Mouse (Mus musculus) liver, embryonic 11.5 days (tissue): ENCODE data around the gene Ankrd54. TPM values are rescaled to one million over a fixed set of nuclear protein-coding genes. Genes with fewer than 3 reads are reported as not detected.

Experiments used
- ATAC-seq: fragments of 200-750 bp; cut with Nextera tagmentation; replicated peaks from 2 replicates; pipeline ENCODE4 v1.8.0; 2017; ENCODE audit warnings: moderate number of reproducible peaks, mild to moderate bottlenecking, moderate TSS enrichment, moderate library complexity; ENCODE audit not compliant: low FRiP score
- DNase-seq: peaks from one replicate; pipeline ENCODE4 v3.0.0-alpha.2; 2017; ENCODE audit warnings: low spot score
- H3K27ac ChIP-seq: fragments of 300-500 bp; sonication (generic); 2 replicates; pipeline ENCODE4 v1.5.1; 2014; ENCODE audit warnings: mild to moderate bottlenecking, low read depth, low read length, control low read depth
- H3K27me3 ChIP-seq: fragments of 300-500 bp; sonication (generic); replicated peaks from 2 replicates; pipeline ENCODE4 v1.6.1; 2014; ENCODE audit warnings: low read length, mixed read lengths; ENCODE audit not compliant: control insufficient read depth, insufficient read depth
- H3K36me3 ChIP-seq: fragments of 300-500 bp; sonication (generic); 2 replicates; pipeline ENCODE4 v1.6.1; 2014; ENCODE audit warnings: mild to moderate bottlenecking, low read length, moderate library complexity, mixed read lengths; ENCODE audit not compliant: control insufficient read depth, insufficient read depth
- H3K4me1 ChIP-seq: fragments of 300-500 bp; sonication (generic); replicated peaks from 2 replicates; pipeline ENCODE4 v1.6.1; 2014; ENCODE audit warnings: low read length, mixed read lengths; ENCODE audit not compliant: control insufficient read depth, insufficient read depth
- H3K4me2 ChIP-seq: fragments of 300-500 bp; sonication (generic); 2 replicates; pipeline ENCODE4 v1.6.1; 2014; ENCODE audit warnings: mild to moderate bottlenecking, control low read depth, moderate library complexity
- H3K4me3 ChIP-seq: fragments of 300-500 bp; sonication (generic); 2 replicates; pipeline ENCODE4 v1.5.1; 2014; ENCODE audit warnings: low read depth, low read length, control low read depth
- H3K9ac ChIP-seq: fragments of 300-500 bp; sonication (generic); 2 replicates; pipeline ENCODE4 v1.6.1; 2014; ENCODE audit warnings: low read depth, low read length, control low read depth
- H3K9me3 ChIP-seq: fragments of 300-500 bp; sonication (generic); 2 replicates; pipeline ENCODE4 v1.6.1; 2016; ENCODE audit warnings: low read length, inconsistent platforms, mixed read lengths; ENCODE audit not compliant: control insufficient read depth
- WGBS: fragments of 180-500 bp; shearing (Covaris S2); extraction: QIAGEN DNeasy Blood & Tissue Kit; methylation state at CpG from one replicate; pipeline ENCODE4 v1.1.7; 2014; 5-methylcytosine and 5-hydroxymethylcytosine counted together
- polyA plus RNA-seq: library from polyadenylated mRNA; unstranded; fragments of >200 nt; fragmentation: Nextera tagmentation; extraction: Ambion mirVana; gene quantifications from 2 replicates; pipeline ENCODE4 v1.2.1, GENCODE M21; 2014

The Ankrd54 gene
- polyA plus RNA-seq, 1 experiment from 2014 or later: 57.2 TPM

GRCm38 (mm10) chr15:79095483-79095882 lies 32.8 kb upstream of the Ankrd54 start:
- H3K36me3 ChIP-seq: peaks cover 35% of the 10 kb centered on the region
- no peaks in the 10 kb centered on the region for H3K27me3 ChIP-seq
- H3K4me1 ChIP-seq: peaks cover 28% of the 10 kb centered on the region
- no peaks in the 10 kb centered on the region for H3K9me3 ChIP-seq
- H3K4me3 ChIP-seq: no peak overlapping the region
- no peak for DNase-seq
- no peak overlapping the region for H3K4me2 ChIP-seq
- WGBS: 91% methylated on average over 5 of the region's 5 CpGs
- H3K27ac ChIP-seq: no peak overlapping the region
- no peak overlapping the region for H3K9ac ChIP-seq
- no peak for ATAC-seq

GRCm38 (mm10) chr15:79093083-79093839 lies 30.6 kb upstream of the Ankrd54 start:
- Histone ChIP-seq H3K9me3 (no peaks in the 10 kb centered on the region), H3K27me3 (no peaks in the 10 kb centered on the region), H3K27ac (no peak overlapping the region), H3K36me3 (peaks cover 51% of the 10 kb centered on the region), H3K4me2 (no peak overlapping the region), H3K9ac (no peak overlapping the region), H3K4me1 (peaks cover 17% of the 10 kb centered on the region), H3K4me3 (no peak overlapping the region)
- ATAC-seq (no peak), DNase-seq (no peak)
- 75% methylated on average over 7 of the region's 7 CpGs for WGBS

- WGBS: 93% methylated on average over 6 of the region's 6 CpGs
- Histone ChIP-seq H3K36me3 (peaks cover 57% of the 10 kb centered on the region), H3K4me1 (peaks cover 8% of the 10 kb centered on the region), H3K4me3 (no peak overlapping the region), H3K9ac (no peak overlapping the region), H3K27me3 (no peaks in the 10 kb centered on the region), H3K9me3 (no peaks in the 10 kb centered on the region), H3K4me2 (no peak overlapping the region), H3K27ac (no peak overlapping the region)
- ATAC-seq (no peak), DNase-seq (no peak)
Observed at GRCm38 (mm10) chr15:79092284-79092683, 29.6 kb upstream of the Ankrd54 start.

GRCm38 (mm10) chr15:79079567-79079966 lies 16.9 kb upstream of the Ankrd54 start:
- H3K4me1 ChIP-seq: peaks cover 16% of the 10 kb centered on the region
- WGBS: 91% methylated on average over 7 of the region's 7 CpGs
- no peak overlapping the region for H3K4me3 ChIP-seq
- no peak overlapping the region for H3K9ac ChIP-seq
- no peak for ATAC-seq
- DNase-seq: no peak
- peaks cover 70% of the 10 kb centered on the region for H3K36me3 ChIP-seq
- H3K4me2 ChIP-seq: no peak overlapping the region
- no peaks in the 10 kb centered on the region for H3K27me3 ChIP-seq
- H3K27ac ChIP-seq: no peak overlapping the region
- no peaks in the 10 kb centered on the region for H3K9me3 ChIP-seq

GRCm38 (mm10) chr15:79075658-79076365 lies 13.1 kb upstream of the Ankrd54 start:
- Histone ChIP-seq H3K27ac (peak overlapping the region; percentile 64), H3K36me3 (peaks cover 36% of the 10 kb centered on the region), H3K9me3 (no peaks in the 10 kb centered on the region), H3K4me2 (peak overlapping the region; percentile 94), H3K9ac (peak overlapping the region; percentile 87), H3K4me1 (peaks cover 18% of the 10 kb centered on the region), H3K27me3 (no peaks in the 10 kb centered on the region), H3K4me3 (peak overlapping the region; percentile 96)
- no peak for ATAC-seq
- 26% methylated on average over 15 of the region's 15 CpGs for WGBS
- DNase-seq: no peak

- no peaks in the 10 kb centered on the region for H3K9me3 ChIP-seq
- ATAC-seq: peak; percentile 87
- peak; percentile 90 for DNase-seq
- peaks cover 18% of the 10 kb centered on the region for H3K4me1 ChIP-seq
- peak within 1 kb of the TSS; percentile 64 for H3K27ac ChIP-seq
- under 1% methylated on average over 49 of the region's 49 CpGs for WGBS
- H3K36me3 ChIP-seq: peaks cover 36% of the 10 kb centered on the region
- H3K9ac ChIP-seq: peak within 1 kb of the TSS; percentile 87
- peak within 1 kb of the TSS; percentile 96 for H3K4me3 ChIP-seq
- H3K27me3 ChIP-seq: no peaks in the 10 kb centered on the region
- H3K4me2 ChIP-seq: peak within 1 kb of the TSS; percentile 94
Observed at GRCm38 (mm10) chr15:79074913-79075532, 12.3 kb upstream of the Ankrd54 start, which contains the start of gene Eif3l. TSS of gene Eif3l (plus strand) at chr15:79075179.

- Histone ChIP-seq H3K27me3 (no peaks in the 10 kb centered on the region), H3K27ac (peak overlapping the region; percentile 64; the same call in 1 of the 2 replicates), H3K4me3 (peak overlapping the region; percentile 96), H3K4me2 (peak overlapping the region; percentile 94), H3K9ac (peak overlapping the region; percentile 87), H3K36me3 (peaks cover 31% of the 10 kb centered on the region), H3K4me1 (peaks cover 18% of the 10 kb centered on the region), H3K9me3 (no peaks in the 10 kb centered on the region)
- 29% methylated on average over 10 of the region's 10 CpGs for WGBS
- no peak for ATAC-seq
- DNase-seq: no peak
Observed at GRCm38 (mm10) chr15:79074446-79074845, 11.8 kb upstream of the Ankrd54 start.

- no peaks in the 10 kb centered on the region for H3K9me3 ChIP-seq
- H3K36me3 ChIP-seq: peaks cover 25% of the 10 kb centered on the region
- H3K27me3 ChIP-seq: no peaks in the 10 kb centered on the region
- peaks cover 21% of the 10 kb centered on the region for H3K4me1 ChIP-seq
- ATAC-seq (no peak), DNase-seq (no peak)
- H3K4me3 ChIP-seq: no peak overlapping the region
- no peak overlapping the region for H3K27ac ChIP-seq
- H3K9ac ChIP-seq: no peak overlapping the region
- no peak overlapping the region for H3K4me2 ChIP-seq
Observed at GRCm38 (mm10) chr15:79073752-79074151, 11.1 kb upstream of the Ankrd54 start.
